Mouse (Mus musculus) forebrain, embryonic 16.5 days (tissue): ENCODE data around the gene Frmd4b. TPM values are rescaled to one million over a fixed set of nuclear protein-coding genes. Genes with fewer than 3 reads are reported as not detected.

Source experiments
- ATAC-seq: fragments of 200-750 bp; cut with Nextera tagmentation; 2 replicates; pipeline ENCODE4 v1.8.0; 2017; ENCODE audit warnings: mild to moderate bottlenecking, moderate library complexity
- H3K27ac ChIP-seq: fragments of 300-500 bp; sonication (generic); 2 replicates; pipeline ENCODE4 v1.5.1; 2014; ENCODE audit warnings: low read length, control low read depth
- H3K27me3 ChIP-seq: fragments of 300-500 bp; sonication (generic); replicated peaks from 2 replicates; pipeline ENCODE4 v1.6.1; 2014; ENCODE audit warnings: low read length; ENCODE audit not compliant: control insufficient read depth, insufficient read depth
- H3K36me3 ChIP-seq: fragments of 300-500 bp; sonication (generic); 2 replicates; pipeline ENCODE4 v1.6.1; 2014; ENCODE audit not compliant: control insufficient read depth, insufficient read depth
- H3K4me1 ChIP-seq: fragments of 300-500 bp; sonication (generic); replicated peaks from 2 replicates; pipeline ENCODE4 v1.6.1; 2014; ENCODE audit warnings: low read length; ENCODE audit not compliant: control insufficient read depth, insufficient read depth
- H3K4me2 ChIP-seq: fragments of 300-500 bp; sonication (generic); 2 replicates; pipeline ENCODE4 v1.6.1; 2014; ENCODE audit warnings: mild to moderate bottlenecking, low read length, control low read depth
- H3K4me3 ChIP-seq: fragments of 300-500 bp; sonication (generic); replicated peaks from 2 replicates; pipeline ENCODE4 v1.5.1; 2014; ENCODE audit warnings: mild to moderate bottlenecking, low read length, control low read depth
- H3K9ac ChIP-seq: fragments of 300-500 bp; sonication (generic); replicated peaks from 2 replicates; pipeline ENCODE4 v1.6.1; 2014; ENCODE audit warnings: low read depth, low read length, control low read depth
- H3K9me3 ChIP-seq: fragments of 300-500 bp; sonication (generic); 2 replicates; pipeline ENCODE4 v1.6.1; 2016; ENCODE audit warnings: low read length; ENCODE audit not compliant: control insufficient read depth
- WGBS: fragments of 180-500 bp; shearing (Covaris S2); extraction: QIAGEN DNeasy Blood & Tissue Kit; methylation state at CpG from one replicate; pipeline ENCODE4 v1.1.7; 2014; 5-methylcytosine and 5-hydroxymethylcytosine counted together
- polyA plus RNA-seq: library from polyadenylated mRNA; unstranded; fragments of >200 nt; fragmentation: Nextera tagmentation; extraction: Ambion mirVana; gene quantifications from 2 replicates; pipeline ENCODE4 v1.2.1, GENCODE M21; 2015

Gene Frmd4b
- polyA plus RNA-seq, 1 experiment from 2014 or later = 50.0 TPM

DNA sequence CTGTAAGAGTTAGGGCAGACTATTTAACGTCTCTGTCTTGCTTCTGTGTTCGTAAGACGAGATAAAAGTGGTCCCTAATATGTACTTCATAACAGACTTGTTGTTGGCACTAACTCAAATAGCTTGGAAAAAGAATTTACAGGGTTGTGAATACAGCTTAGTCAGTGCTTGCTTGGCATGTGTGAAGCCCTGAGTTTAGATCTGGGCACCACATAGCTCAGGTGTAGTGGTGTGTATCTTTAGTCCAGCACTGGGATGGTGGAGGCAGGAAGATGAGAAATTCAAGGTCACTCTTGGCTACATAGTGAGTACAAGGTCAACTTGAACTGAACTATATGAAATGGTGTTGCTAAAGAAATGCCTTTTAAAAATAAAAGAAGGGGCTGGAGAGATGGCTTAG is 320.2 kb downstream of the Frmd4b start:
- Histone ChIP-seq H3K27ac (no peak overlapping the region), H3K4me2 (no peak overlapping the region), H3K9ac (no peak overlapping the region), H3K4me1 (peaks cover 2% of the 10 kb centered on the region; the same call in 1 of the 2 replicates), H3K9me3 (no peaks in the 10 kb centered on the region), H3K4me3 (no peak overlapping the region), H3K36me3 (peaks cover 26% of the 10 kb centered on the region), H3K27me3 (no peaks in the 10 kb centered on the region)
- 82% methylated on average over 3 of the region's 3 CpGs for WGBS
- no peak for ATAC-seq

GRCm38 (mm10) chr6:97295866-97296527 is 321.3 kb downstream of the Frmd4b start:
- H3K36me3 ChIP-seq = peaks cover 26% of the 10 kb centered on the region
- H3K4me3 ChIP-seq = no peak overlapping the region
- no peak for ATAC-seq
- no peaks in the 10 kb centered on the region for H3K9me3 ChIP-seq
- no peaks in the 10 kb centered on the region for H3K27me3 ChIP-seq
- H3K9ac ChIP-seq = no peak overlapping the region
- no peak overlapping the region for H3K27ac ChIP-seq
- 97% methylated on average over 21 of the region's 21 CpGs for WGBS
- no peak overlapping the region for H3K4me2 ChIP-seq
- peaks cover 6% of the 10 kb centered on the region for H3K4me1 ChIP-seq

DNA sequence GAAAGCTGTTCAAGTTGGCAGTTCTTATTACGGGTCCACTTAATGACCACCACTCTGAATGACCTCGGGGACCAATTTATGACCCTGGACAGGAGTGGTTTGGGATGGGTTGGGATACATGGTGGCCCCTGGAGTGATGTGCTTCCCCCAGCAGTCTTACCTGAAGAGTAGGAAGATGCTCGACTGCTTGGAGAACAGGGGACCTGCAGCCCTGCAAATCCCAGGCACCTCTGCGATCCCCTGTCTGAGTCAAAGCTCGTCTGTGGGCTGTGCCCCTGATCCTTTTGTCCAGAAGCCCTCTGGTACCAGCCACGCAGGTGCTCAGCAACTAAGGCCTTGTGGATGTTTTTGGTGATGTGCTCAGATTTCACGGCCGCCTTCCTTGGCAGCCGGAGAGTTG is 321.9 kb downstream of the Frmd4b start:
- no peak for ATAC-seq
- Histone ChIP-seq H3K27me3 (no peaks in the 10 kb centered on the region), H3K9ac (no peak overlapping the region), H3K4me1 (peaks cover 10% of the 10 kb centered on the region), H3K4me3 (no peak overlapping the region), H3K4me2 (no peak overlapping the region), H3K36me3 (peaks cover 26% of the 10 kb centered on the region), H3K27ac (no peak overlapping the region), H3K9me3 (no peaks in the 10 kb centered on the region)
- 96% methylated on average over 9 of the region's 9 CpGs for WGBS

DNA sequence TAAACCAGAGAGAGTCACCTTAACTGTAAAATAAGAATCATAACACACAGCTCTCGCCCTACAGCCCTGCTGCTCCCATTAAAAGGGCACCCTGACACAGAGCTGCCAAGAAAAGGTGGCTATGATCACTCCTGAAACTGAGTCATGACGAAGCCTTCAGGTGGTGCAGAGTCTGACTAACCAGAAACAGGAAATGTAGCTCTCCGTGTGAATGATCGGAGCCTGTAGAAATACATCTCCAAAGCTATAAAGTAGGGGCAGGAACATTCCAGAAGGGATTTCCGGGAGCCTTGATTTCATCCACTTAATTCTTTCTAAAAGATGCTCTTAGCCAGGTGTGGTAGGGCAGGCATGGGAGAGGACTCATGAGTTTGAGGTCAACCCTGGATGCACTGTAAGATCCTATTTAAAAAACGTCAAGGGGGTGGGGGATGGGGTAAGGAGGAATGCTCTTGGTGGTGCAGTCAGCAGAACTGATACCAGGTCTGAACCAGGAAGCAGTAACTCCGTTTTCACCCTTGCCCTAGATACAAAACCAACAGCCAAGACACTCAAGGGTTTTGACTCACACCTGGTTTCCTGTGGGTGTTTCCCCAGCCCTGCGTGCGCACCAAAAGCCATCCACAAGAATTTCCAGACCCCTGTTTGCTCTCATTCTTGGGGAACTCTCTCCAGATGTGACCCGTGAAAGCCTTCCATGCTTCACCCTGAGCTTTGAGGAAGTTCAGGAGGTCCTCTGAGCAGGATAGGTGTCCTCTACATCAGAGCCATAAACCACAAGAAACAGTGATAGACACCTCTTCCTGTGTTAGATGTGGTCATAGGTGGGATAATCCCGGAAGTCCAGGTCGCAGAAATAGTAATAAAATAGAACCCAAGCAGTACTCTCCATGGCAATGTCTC is 323.4 kb downstream of the Frmd4b start:
- H3K9me3 ChIP-seq = no peaks in the 10 kb centered on the region
- no peak for ATAC-seq
- H3K36me3 ChIP-seq = peaks cover 25% of the 10 kb centered on the region
- no peak overlapping the region for H3K27ac ChIP-seq
- no peak overlapping the region for H3K4me2 ChIP-seq
- H3K9ac ChIP-seq = no peak overlapping the region
- 89% methylated on average over 12 of the region's 12 CpGs for WGBS
- H3K4me1 ChIP-seq = peaks cover 10% of the 10 kb centered on the region
- H3K4me3 ChIP-seq = no peak overlapping the region
- no peaks in the 10 kb centered on the region for H3K27me3 ChIP-seq

- no peak overlapping the region for H3K4me3 ChIP-seq
- H3K4me2 ChIP-seq = no peak overlapping the region
- peaks cover 10% of the 10 kb centered on the region for H3K4me1 ChIP-seq
- no peaks in the 10 kb centered on the region for H3K9me3 ChIP-seq
- no peaks in the 10 kb centered on the region for H3K27me3 ChIP-seq
- H3K27ac ChIP-seq = no peak overlapping the region
- H3K36me3 ChIP-seq = peaks cover 23% of the 10 kb centered on the region
- 81% methylated on average over 5 of the region's 5 CpGs for WGBS
- no peak overlapping the region for H3K9ac ChIP-seq
- ATAC-seq = no peak
Observed at GRCm38 (mm10) chr6:97292894-97293293, 324.4 kb downstream of the Frmd4b start.

DNA sequence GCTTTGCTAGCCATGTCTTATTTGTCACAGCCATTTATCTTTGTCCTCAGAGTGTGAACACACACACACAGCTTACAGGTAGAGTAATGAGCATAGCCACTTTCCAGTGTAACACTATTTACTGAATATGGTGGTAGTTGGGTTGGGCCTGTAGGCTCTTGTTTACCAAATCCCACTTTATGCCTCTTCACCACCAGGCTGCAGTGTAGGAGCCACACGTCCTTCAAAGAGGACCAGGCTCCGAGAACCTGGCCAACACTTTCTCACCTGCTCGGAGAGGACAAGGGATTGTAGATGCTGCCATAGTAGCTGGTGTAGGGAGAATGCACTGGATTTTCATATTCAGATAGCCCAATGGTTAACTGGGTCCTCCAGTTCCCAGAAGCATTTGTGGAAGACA is 325.2 kb downstream of the Frmd4b start:
- Histone ChIP-seq H3K9ac (no peak overlapping the region), H3K9me3 (no peaks in the 10 kb centered on the region), H3K36me3 (peaks cover 21% of the 10 kb centered on the region), H3K4me3 (no peak overlapping the region), H3K4me2 (no peak overlapping the region), H3K27ac (no peak overlapping the region), H3K27me3 (no peaks in the 10 kb centered on the region), H3K4me1 (peaks cover 10% of the 10 kb centered on the region)
- ATAC-seq = no peak
- WGBS = 90% methylated on average over 3 of the region's 3 CpGs

DNA sequence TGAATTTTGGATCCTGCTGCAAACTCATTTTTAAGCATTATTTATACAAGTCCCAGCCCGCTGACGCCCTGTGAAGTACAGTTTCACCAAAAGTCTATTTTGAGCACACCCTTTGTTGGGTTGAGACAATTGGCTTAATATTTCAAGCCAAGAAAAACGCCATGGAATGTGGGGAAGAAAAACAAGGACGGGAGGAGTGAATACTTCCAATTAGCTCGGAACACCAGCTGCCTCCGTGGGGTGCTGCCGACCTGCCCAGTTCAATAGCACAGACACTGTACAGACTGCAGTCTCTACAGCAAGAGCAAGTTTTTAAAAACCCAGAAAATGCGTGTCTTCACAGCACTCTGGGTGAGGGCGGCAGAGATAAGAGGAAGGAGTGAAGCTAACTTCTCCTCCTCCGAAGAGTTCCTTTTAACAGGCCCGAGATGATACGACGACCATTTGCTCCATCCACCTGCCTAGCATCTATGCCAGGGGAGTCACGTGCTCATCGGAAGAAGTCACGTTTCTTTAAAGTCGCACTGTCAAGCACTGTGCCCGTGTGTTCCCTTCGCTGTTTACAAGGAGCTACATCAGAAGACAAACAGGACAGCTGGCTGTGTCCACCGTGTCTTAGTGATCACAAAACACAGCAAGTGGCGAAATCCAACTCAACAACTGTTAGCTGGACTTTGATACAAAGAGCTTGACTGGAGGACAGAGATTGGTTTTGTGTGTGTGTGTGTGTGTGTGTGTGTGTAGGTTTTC is 326.0 kb downstream of the Frmd4b start:
- Histone ChIP-seq H3K27ac (no peak overlapping the region; the same call in none of the 2 replicates), H3K4me2 (no peak overlapping the region), H3K4me1 (peaks cover 10% of the 10 kb centered on the region), H3K27me3 (no peaks in the 10 kb centered on the region), H3K4me3 (no peak overlapping the region), H3K9me3 (no peaks in the 10 kb centered on the region), H3K9ac (no peak overlapping the region), H3K36me3 (peaks cover 20% of the 10 kb centered on the region)
- ATAC-seq = no peak
- 26% methylated on average over 21 of the region's 21 CpGs for WGBS

- 20% methylated on average over 3 of the region's 3 CpGs for WGBS
Observed at GRCm38 (mm10) chr6:97290687-97291086, 326.7 kb downstream of the Frmd4b start.

GRCm38 (mm10) chr6:97289838-97290237 is 327.5 kb downstream of the Frmd4b start:
- Histone ChIP-seq H3K9me3 (no peaks in the 10 kb centered on the region), H3K4me1 (peaks cover 10% of the 10 kb centered on the region), H3K27me3 (no peaks in the 10 kb centered on the region), H3K9ac (no peak overlapping the region), H3K27ac (no peak overlapping the region), H3K4me2 (no peak overlapping the region), H3K36me3 (peaks cover 7% of the 10 kb centered on the region; the same call in 1 of the 2 replicates), H3K4me3 (no peak overlapping the region)
- 87% methylated on average over 4 of the region's 4 CpGs for WGBS
- no peak for ATAC-seq

More at GRCm38 (mm10) chr6:97290687-97291086, 326.7 kb downstream of the Frmd4b start:
- no peak overlapping the region for H3K4me2 ChIP-seq
- no peak overlapping the region for H3K4me3 ChIP-seq
- no peaks in the 10 kb centered on the region for H3K27me3 ChIP-seq
- no peaks in the 10 kb centered on the region for H3K9me3 ChIP-seq
- ATAC-seq = no peak
- H3K36me3 ChIP-seq = peaks cover 14% of the 10 kb centered on the region
- no peak overlapping the region for H3K9ac ChIP-seq
- peaks cover 10% of the 10 kb centered on the region for H3K4me1 ChIP-seq
- H3K27ac ChIP-seq = no peak overlapping the region; the same call in 1 of the 2 replicates
